Mouse (Mus musculus) CD4-positive, CD25-positive, alpha-beta regulatory T cell, adult 9 weeks (primary cell): Measurements from ENCODE around the gene Wfdc10. TPM values are rescaled to one million over a fixed set of nuclear protein-coding genes. Genes with fewer than 3 reads are reported as not detected.

Experiments
- polyA plus RNA-seq: library from polyadenylated mRNA; unstranded; fragments of 100-300 nt; shearing (Covaris generic); gene quantifications from one replicate; pipeline ENCODE4 v1.2.1, GENCODE M21; 2017

Gene Wfdc10
- polyA plus RNA-seq, result not detected

DNA sequence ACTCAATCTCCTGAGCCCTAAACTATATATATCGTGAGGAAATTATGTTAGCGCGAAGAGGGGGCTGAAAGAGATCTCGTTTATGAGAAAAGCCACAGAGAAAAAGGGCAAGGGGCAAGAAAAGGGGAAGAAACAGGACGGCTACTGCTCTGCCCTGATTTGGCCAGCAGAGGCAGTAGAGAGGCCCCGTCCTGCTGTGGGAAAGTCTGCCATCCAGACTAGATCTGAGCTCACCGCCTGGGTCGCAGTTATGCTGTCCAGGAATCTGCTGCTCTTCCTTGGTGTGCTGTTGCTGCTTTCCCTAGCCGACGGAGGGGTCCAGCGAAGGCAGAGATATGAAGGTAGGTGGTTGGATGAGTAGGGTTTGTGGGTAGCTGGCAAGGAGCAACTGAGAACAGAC lies at the start of gene Wfdc10:
Gene Wfdc10 (plus strand): TSS at position 189 of the 400 bp plus-strand sequence.

DNA sequence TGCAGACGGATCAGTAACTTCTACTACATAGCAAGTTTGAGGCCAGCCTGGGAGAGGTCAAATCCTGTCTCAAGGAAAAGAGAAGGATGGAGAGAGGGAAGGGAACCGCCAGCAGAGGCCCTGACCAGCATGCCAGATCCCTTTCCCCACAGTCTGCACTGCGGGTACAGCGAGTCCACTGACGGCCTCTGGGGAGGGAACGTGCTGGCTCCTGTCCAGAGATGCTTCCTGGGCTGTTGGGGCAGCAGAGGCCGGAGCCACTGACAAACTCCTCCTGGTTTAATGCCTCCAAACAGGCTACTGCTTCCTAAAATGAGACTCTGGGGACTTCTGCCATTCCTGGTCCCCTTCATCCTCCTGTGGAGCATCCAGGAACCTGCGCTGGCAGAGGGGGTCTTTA lies 42.4 kb upstream of the Wfdc10 start, which contains the start of the genes Wfdc6b and Wfdc8:
Gene Wfdc6b (plus strand): TSS at position 52 of the 400 bp plus-strand sequence.
Gene Wfdc8 (minus strand): TSS at position 156 of the 400 bp plus-strand sequence.

DNA sequence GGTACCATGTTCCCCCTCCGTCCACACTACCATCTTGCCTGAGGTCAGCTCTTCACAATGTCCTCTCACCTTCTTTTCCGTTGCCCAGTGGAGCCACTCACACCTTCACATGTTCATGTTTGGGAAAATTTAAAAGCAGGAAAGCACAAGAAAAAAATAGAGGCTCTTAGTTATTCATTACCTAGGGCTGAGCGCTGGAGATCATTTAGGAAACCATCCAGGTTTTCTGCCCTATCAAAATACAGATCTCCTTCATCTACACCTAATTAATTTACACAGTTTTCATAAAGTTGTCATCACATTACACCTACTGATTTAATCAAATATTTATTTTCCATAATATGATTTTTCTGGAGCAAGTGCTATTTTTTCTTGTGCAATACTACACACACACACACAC lies 17.1 kb upstream of the Wfdc10 start, which contains the start of gene Wfdc16:
Gene Wfdc16 (minus strand): TSS at position 101 of the 400 bp plus-strand sequence.

DNA sequence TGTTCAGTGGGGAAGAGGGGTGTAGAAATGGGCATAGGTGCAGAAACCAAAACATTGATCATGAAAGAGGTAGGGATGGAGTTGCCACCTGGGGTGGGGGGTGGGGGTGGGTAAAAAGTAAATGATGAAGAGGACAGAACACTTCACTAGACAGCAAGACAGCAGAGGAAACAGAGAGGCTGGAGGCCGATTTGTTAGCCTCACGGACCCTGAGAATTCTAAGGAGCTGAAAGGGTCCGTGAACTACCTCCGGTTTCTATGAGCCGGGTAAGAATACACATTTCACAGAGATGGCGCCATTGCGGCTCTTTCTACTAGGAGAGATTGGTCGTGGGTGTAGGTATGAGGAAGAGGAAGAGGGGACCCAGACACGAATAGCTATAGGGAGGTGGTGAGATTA lies 637 bp downstream of the Wfdc10 start, which contains the start of gene Wfdc9:
Gene Wfdc9 (minus strand): TSS at position 101 of the 400 bp plus-strand sequence.

DNA sequence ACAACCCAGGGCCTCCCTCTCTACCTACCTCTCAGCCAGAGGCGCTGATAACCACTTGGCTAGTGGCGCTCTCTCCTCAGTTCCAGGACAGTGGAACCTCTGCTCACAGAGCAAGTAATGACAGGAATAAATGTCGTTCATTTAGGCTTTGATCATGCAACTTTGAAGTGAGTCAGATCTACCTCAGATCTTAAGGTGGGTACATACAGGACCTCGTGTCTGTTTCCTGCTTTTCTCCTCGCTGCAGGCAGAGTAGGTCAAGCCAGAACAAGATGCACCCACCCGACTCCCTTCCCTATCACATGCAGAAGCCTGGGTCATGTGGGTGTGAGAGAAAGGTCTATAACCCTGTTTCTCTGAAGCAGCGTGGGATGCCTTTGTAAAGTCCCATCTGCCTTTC lies 18.1 kb downstream of the Wfdc10 start, which contains the start of gene Wfdc11:
Gene Wfdc11 (minus strand): TSS at position 101 of the 400 bp plus-strand sequence.

DNA sequence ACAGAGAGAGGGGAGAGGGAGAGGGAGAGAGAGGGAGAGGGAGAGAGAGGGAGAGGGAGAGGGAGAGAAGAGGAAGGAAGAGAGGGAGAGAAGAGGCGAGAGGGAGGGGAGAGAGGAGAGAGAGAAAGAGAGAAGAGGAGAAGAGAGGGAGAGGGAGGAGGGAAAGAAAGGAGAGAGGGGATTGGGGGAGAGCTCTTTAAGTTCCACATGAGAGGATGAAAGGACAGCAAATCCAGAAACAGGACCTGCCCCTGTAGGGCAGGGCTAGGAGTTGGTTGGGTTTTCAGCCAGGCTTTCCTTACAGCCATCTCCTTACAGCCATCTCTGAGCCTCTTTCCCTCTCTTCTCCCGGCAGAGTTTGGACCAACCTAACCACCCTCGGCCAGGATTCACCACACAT lies 29.0 kb downstream of the Wfdc10 start, which contains the start of gene Wfdc13:
Gene Wfdc13 (plus strand): TSS at position 301 of the 400 bp plus-strand sequence.

DNA sequence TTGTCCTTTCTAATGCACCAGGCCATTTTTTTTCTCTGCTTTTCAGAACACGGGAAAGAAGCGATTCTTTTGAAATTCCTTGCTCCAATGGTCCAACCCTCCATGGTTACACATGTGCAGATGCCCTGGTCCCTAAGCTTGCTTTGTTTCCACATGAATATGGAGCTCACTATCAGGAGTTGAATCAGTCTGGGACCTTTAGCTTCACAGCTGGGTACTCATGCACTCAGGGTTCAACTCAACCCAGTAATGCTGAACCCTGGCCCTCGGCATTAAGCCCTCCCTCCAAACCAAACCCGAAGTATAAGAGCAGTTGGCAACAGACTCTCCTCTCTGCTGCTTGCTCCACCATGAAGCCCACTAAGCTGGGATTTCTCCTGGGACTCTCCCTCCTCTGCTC lies 42.4 kb downstream of the Wfdc10 start, which contains the start of gene Spint4:
Gene Spint4 (plus strand): TSS at position 301 of the 400 bp plus-strand sequence.

Other genes with a start within 250 kb of the Wfdc10 start
- gene Sdc4, start 212.2 kb upstream of the Wfdc10 start, polyA plus RNA-seq, result 25.2 TPM
- 18.6 TPM for gene Sys1, start 199.1 kb upstream of the Wfdc10 start, polyA plus RNA-seq
- not detected for gene Gm20458, start 195.1 kb upstream of the Wfdc10 start, polyA plus RNA-seq
- not detected for gene Trp53tg5, start 182.3 kb upstream of the Wfdc10 start, polyA plus RNA-seq
- gene Dbndd2, start 169.9 kb upstream of the Wfdc10 start, polyA plus RNA-seq, result 4.5 TPM
- 38.2 TPM for gene Pigt, start 158.5 kb upstream of the Wfdc10 start, polyA plus RNA-seq
- 2.6 TPM for gene Wfdc2, start 93.6 kb upstream of the Wfdc10 start, polyA plus RNA-seq
- gene Spint3, start 82.6 kb upstream of the Wfdc10 start, polyA plus RNA-seq, result not detected
- gene Wfdc6a, start 70.6 kb upstream of the Wfdc10 start, polyA plus RNA-seq, result not detected
- not detected for gene Eppin, start 62.5 kb upstream of the Wfdc10 start, polyA plus RNA-seq
- not detected for gene Wfdc6b, start 42.5 kb upstream of the Wfdc10 start, polyA plus RNA-seq
- not detected for gene Wfdc8, start 42.4 kb upstream of the Wfdc10 start, polyA plus RNA-seq
- not detected for gene Wfdc16, start 17.2 kb upstream of the Wfdc10 start, polyA plus RNA-seq
- gene Wfdc9, start 537 bp downstream of the Wfdc10 start, polyA plus RNA-seq, result not detected
- gene Wfdc11, start 18.0 kb downstream of the Wfdc10 start, polyA plus RNA-seq, result not detected
- gene Wfdc13, start 29.1 kb downstream of the Wfdc10 start, polyA plus RNA-seq, result not detected
- not detected for gene Spint4, start 42.5 kb downstream of the Wfdc10 start, polyA plus RNA-seq
- gene Spint5, start 59.3 kb downstream of the Wfdc10 start, polyA plus RNA-seq, result not detected
- not detected for gene Wfdc3, start 89.9 kb downstream of the Wfdc10 start, polyA plus RNA-seq
- 10.4 TPM for gene Dnttip1, start 89.9 kb downstream of the Wfdc10 start, polyA plus RNA-seq
- 8.4 TPM for gene Ube2c, start 113.9 kb downstream of the Wfdc10 start, polyA plus RNA-seq
- not detected for gene Tnnc2, start 123.9 kb downstream of the Wfdc10 start, polyA plus RNA-seq
- 6.5 TPM for gene Snx21, start 129.8 kb downstream of the Wfdc10 start, polyA plus RNA-seq
- gene Acot8, start 148.8 kb downstream of the Wfdc10 start, polyA plus RNA-seq, result 43.9 TPM
- gene Zswim3, start 149.1 kb downstream of the Wfdc10 start, polyA plus RNA-seq, result 9.8 TPM
- gene Zswim1, start 166.6 kb downstream of the Wfdc10 start, polyA plus RNA-seq, result 27.5 TPM
- gene Spata25, start 172.5 kb downstream of the Wfdc10 start, polyA plus RNA-seq, result 0.72 TPM
- 218 TPM for gene Ctsa, start 176.8 kb downstream of the Wfdc10 start, polyA plus RNA-seq
- gene Neurl2, start 177.4 kb downstream of the Wfdc10 start, polyA plus RNA-seq, result 2.6 TPM
- gene Pltp, start 201.7 kb downstream of the Wfdc10 start, polyA plus RNA-seq, result 0.98 TPM
- gene Pcif1, start 223.3 kb downstream of the Wfdc10 start, polyA plus RNA-seq, result 155 TPM